Mouse (Mus musculus) left cerebral cortex, postnatal 25 days (tissue): ENCODE data around the gene Ofcc1. TPM values are rescaled to one million over a fixed set of nuclear protein-coding genes. Genes with fewer than 3 reads are reported as not detected.

Experiments used
- DNase-seq, 2 experiments: peaks; one replicate each; pipeline ENCODE4 v3.0.0; 2022; ENCODE audit warnings: low spot score in 2 of 2, mixed read lengths in 1 of 2
- intact Hi-C: fragments of 180-260 bp; cut with DNase I; formaldehyde crosslinking; loops from one replicate; pipeline ENCODE4 v1.15.1; 2025
- total RNA-seq, 2 experiments: library from RNA; stranded (reverse); gene quantifications; 2 replicates each; pipeline ENCODE4 v1.2.3; 2021

Ofcc1 gene
- total RNA-seq, 2 experiments from 2014 or later: not detected

- no peak for DNase-seq
- intact Hi-C loops: no loop called here
These were observed 98.0 kb downstream of the Ofcc1 start for GRCm38 (mm10) chr13:40263087-40263807.

GRCm38 (mm10) chr13:40258757-40259156, 102.5 kb downstream of the Ofcc1 start:
- intact Hi-C loops: no loop called here
- DNase-seq: no peak

DNA sequence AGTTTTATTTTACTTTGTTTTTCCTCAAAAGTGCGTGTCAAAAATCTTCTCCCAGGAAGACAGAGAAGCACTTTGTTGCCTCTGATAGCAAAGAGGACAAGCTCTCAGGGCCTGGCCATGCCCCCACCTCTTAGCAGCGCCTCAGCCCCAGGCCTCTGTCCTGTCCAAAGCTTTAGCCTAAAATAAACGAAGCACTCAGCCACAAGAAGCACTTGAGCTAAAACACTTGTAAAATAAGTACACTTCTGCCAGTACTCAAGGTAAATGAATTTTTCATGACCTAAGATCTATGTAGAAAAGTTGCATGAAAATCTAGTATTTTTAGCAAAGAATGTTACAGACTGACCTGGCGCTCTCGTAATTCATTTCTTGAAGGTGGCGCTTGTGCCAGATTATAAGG, 117.4 kb downstream of the Ofcc1 start:
- DNase-seq: no peak
- intact Hi-C loops: no loop called here

DNA sequence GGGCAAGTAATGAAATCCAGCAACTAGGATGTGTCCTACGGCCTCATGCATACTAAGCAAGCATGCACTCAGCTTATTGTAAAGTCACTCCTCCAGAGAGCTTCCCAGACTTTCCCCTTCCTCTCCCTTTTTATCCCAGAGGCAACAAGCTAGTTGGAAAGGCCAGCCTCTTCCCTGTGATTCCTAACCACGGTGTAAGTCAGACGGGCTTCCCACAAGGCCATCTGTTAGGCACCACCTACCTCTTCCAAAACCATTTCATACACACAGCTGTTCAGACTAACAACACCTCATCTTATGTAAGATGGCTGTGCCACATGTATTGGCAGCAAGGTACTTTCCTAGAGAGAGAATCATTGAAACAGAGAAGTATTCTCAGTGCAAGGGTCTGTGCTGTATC, 124.9 kb downstream of the Ofcc1 start:
- DNase-seq: peak; percentile 3 to 79
- intact Hi-C loops: no loop called here

DNA sequence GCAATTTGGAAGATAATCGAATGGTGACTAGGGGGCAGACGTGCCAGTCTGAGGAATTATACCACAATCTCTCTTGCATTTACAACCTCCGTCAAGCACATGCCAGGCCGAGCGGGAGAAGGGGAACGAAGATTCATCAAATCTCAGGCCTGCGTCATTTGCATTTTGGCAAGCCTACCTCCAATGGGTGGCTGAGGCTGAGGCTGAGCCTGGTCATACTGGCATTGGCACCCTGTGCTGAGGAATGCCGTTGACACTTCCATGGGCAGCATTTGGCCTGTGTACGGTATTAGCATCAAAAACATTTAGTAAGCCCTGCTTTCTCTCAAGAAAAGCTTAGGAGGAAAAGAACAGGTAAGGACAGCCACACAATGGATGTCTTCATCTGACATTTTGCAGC, 152.9 kb downstream of the Ofcc1 start:
- intact Hi-C loops: no loop called here
- no peak for DNase-seq

GRCm38 (mm10) chr13:40181786-40182185, 179.5 kb downstream of the Ofcc1 start:
- intact Hi-C loops: no loop called here
- no peak for DNase-seq

DNA sequence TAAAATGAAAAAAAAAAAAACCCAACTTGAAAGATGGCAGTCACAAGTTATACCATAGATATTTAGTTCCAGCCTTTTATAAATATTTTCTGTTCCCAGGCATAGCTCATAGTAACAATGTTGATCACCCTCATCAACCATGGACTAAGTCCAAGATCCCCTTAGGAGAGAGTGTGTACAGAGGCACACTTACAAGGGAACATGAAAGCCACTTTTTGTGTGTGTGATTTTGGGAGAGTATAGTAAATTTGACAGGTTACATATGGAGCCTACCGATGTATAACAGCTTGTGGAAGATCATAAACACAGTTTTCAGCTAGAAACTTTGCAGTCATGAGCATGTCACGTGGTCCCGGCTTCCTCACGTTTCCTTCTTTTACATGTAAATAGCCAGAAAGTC, 189.5 kb downstream of the Ofcc1 start:
- intact Hi-C loops: no loop called here
- DNase-seq: no peak

DNA sequence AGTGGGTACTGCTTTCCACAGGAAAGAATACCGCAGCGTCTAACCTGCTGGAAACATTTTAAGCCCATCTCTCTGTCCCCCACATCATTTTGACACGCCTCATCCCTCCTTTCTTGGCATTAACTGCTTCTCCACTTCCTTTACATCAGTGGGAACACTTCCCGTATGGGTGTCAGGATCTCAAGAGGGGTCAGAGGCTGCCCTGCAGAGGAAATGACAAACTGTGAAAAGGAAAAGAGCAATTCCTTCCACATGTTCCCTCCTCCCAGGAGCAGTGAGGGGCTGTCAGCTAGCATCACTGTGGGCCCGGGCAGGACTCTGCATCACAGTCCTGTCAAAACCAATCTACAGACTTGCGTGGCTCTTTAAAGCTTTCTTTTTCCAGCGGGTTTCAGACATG, 193.4 kb downstream of the Ofcc1 start:
- intact Hi-C loops: no loop called here

DNA sequence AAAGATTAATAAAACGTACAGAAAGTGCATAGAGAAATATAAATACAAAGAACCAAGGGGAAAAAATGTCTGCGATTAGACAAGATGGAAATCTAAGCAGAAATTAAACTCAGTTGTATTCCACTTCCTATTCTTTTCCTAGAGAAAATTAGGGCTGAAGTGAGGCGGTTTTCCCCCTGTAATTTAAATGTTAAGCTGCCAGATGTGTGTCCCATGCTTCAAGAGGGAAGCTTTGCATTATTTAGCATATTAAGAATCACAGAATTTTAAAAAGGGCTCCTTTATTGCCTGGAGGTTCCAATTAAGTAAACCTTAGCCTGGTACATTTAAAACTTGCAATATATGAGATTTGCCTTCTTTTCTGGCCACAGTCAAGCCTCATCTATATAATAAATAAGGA, 205.8 kb downstream of the Ofcc1 start:
- DNase-seq: no peak
- intact Hi-C loops: no loop called here

More for the DNA sequence above, 193.4 kb downstream of the Ofcc1 start:
- DNase-seq: no peak

DNA sequence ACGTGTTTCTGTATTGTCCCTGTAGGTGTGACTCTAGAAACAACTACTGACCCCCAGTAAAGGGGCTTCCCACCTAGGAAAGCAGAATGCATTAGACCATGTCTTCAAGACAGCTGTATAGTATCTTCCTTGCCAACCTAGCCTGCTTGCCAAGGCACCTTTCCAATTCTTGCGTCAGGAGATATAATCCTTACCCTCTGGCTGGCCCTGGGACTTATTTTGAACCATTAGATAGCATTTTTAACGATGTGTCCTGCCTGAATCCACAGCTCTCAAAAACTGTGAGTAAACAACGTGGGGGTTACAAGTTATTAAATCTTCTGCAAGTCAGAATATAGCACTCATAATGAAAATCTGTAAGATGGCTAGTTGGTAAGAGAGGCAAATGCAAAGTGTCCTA, 221.3 kb downstream of the Ofcc1 start:
- intact Hi-C loops: no loop called here
- DNase-seq: no peak

GRCm38 (mm10) chr13:40136096-40136495, 225.2 kb downstream of the Ofcc1 start:
- DNase-seq: no peak
- intact Hi-C loops: no loop called here

GRCm38 (mm10) chr13:40135670-40136069, 225.6 kb downstream of the Ofcc1 start:
- DNase-seq: no peak
- intact Hi-C loops: no loop called here

GRCm38 (mm10) chr13:40123868-40124267, 237.4 kb downstream of the Ofcc1 start:
- intact Hi-C loops: no loop called here
- no peak for DNase-seq

DNA sequence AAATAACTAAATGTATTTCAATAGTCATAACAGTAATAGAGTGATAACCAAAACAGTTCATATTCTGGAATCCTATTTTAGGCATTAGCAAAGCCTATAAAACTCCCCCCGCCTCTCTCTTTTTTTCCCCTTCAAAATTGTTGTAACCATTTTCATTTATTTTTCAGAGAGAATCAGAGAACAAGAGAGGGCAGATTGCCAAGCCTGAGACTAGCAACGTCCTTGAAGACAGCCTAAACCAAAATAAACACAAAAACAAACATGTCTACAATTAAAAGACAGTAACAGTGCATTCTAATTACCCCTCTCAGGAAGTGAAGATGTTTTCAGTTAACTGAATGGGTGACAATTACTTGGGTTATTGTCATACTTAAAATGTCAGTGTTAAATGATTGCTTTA, 248.9 kb downstream of the Ofcc1 start:
- intact Hi-C loops: no loop called here
- DNase-seq: no peak

DNA sequence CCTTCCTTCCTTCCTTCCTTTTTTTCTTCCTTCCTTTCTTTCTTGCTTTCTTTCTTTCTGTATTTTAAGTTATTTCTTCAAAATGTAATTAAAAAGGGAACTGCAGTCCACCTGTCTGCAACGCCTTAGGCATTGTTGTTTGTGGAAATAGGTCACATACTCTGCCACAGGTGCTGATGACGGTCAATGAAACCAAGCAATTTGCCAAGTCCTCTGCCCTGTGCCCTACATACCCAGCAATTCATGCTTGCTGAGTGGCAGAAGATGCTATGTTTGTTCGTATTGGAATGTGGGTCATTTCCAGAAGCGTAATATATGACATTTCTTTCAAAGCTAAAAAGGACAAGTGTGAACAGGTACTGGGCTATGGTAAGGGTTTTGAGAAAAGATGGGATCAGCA, 285.0 kb downstream of the Ofcc1 start:
- intact Hi-C loops: no loop called here
- DNase-seq: no peak

DNA sequence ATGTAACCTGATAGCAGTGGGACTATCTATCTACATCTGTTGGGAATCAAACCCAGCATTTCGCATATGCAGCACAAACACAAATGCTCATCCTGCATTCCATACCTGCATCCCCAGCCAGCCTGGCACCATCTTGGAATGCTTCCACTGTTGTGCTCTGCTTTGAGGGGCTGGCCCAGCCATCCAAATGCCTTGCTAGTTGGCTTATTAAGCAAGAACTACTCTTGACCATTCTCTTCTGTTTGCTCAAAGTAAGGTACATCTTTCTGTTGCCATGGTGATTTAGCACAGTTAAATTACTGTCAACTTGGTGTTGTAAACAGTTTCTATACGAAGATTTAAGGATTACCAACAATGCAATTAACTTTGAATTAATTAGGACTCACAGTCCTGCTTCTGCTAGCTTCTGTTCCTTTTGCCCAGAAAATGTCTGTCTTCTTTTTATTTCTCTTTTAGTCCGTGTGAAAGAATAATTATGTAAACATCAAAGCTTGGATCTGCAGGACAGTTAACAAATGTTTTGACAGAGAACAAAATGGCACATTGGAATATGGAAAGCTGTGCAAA, 286.3 kb downstream of the Ofcc1 start:
- intact Hi-C loops: no loop called here
- DNase-seq: peak; percentile 3 to 8

DNA sequence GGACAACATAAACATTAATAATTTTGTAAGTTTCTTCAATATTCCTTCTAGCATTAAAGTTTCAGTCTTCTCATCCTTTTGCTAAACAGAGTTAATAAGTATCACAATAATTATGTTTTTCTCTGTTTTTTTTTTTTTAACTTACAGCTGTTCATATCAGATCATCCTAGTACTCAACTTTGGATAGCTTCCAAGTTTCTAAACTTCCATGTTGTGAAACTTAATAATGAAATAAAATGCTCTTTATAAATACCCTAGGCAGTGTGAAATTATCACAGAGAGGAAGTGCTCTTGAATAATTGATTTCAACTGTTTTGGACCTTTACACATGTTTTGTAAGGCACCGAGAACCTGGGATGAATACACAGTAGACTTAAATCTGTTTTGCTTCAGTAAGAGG, 291.2 kb downstream of the Ofcc1 start:
- DNase-seq: no peak
- intact Hi-C loops: no loop called here

DNA sequence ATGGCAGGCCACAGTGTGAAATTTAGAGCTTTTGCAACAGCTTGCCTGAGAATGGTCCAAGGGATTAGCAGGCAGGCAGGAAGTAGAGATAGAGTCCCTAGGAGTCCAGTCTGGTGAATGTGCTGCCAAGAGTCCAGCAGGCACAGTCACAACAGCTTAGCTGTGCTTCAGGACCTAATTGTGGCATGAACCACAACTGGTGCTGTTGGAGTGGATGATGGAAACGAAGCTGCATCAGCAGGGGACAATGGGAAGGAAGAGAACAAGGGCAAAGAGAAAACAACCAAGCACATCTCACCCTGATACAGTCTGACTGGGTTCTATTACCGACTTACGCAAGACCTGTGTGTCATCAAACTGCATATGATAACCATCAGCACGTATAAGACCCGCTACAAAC, 300.0 kb downstream of the Ofcc1 start:
- no peak for DNase-seq

DNA sequence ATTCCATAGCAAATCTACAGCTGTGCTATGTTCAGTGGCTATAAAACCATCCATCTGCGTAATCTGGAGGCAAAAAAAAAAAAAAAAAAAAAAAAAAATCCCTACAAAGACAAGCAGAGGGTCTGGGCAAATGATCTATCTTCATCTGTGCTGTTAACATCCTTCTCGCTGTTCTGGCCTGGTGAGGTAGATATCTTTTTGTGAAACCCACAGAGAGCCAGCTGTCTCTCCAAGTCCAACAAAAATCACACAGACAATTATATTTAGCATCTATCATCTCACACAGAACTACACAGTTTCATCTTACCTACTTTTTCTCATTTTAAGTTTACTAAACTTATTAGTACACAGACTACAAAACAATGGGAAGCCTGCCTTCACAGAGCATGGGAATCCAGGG, 323.4 kb downstream of the Ofcc1 start:
- intact Hi-C loops: no loop called here
- peak in 1 of 2 experiments; percentile 57 for DNase-seq

More for the DNA sequence above, 300.0 kb downstream of the Ofcc1 start:
- intact Hi-C loops: no loop called here

GRCm38 (mm10) chr13:40036981-40037765, 324.1 kb downstream of the Ofcc1 start:
- DNase-seq: peak; percentile 25 to 84
- intact Hi-C loops: no loop called here

- intact Hi-C loops: no loop called here
- no peak for DNase-seq
These were observed 331.8 kb downstream of the Ofcc1 start for GRCm38 (mm10) chr13:40029426-40029825.
